Mouse (Mus musculus) brain, embryonic 14.5 days (tissue): ENCODE data around the gene Gm3448.

Source experiments
- CTCF ChIP-seq: fragments of 200-500 bp; IDR thresholded peaks from 2 replicates; pipeline ENCODE4 v1.5.1; 2012; ENCODE audit warnings: inconsistent platforms, mild to moderate bottlenecking, moderate library complexity, borderline replicate concordance; ENCODE audit not compliant: insufficient read depth, insufficient read length; ENCODE audit errors: extremely low read depth
- POLR2A ChIP-seq: fragments of 200-500 bp; IDR thresholded peaks from 2 replicates; pipeline ENCODE4 v1.6.1; 2012; ENCODE audit warnings: mild to moderate bottlenecking, inconsistent platforms, borderline replicate concordance; ENCODE audit not compliant: poor library complexity, insufficient read depth, insufficient read length, severe bottlenecking; ENCODE audit errors: extremely low read depth

DNA sequence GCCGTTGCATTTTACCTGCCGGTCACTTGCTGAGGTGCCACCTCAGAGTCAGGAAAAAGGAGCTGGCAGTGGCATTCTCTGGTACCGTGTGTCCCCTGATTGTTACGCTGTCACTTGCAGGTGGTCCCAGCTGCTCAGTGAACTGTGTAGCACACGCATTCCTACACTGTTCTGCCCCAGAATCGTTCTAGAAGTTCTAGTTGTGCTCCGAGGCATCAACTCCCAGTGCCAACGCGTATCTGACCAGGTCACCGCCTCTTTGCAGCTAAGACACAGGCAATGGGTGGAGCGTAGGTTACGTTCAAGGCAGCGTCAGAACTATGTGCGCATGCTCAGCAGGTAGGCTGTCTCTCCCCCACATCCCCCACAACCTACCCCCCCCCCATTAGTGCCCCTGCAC is 18.3 kb upstream of the Gm3448 start:
- TF ChIP-seq CTCF = no peak
- no peak for TF ChIP-seq POLR2A
